Mouse (Mus musculus) natural killer cell, adult 2 months (primary cell): ENCODE data around the gene Gm20828.
"Not testable (repeated sequence)": the region's sequence is repeated elsewhere in the genome, so short reads cannot be mapped to it uniquely, and the experiment has no call there.

Experiments
- DNase-seq, 2 experiments: peaks; one replicate each; pipeline ENCODE4 v3.0.0; 2022; ENCODE audit warnings: low spot score in 2 of 2

Gene Gm20828

DNA sequence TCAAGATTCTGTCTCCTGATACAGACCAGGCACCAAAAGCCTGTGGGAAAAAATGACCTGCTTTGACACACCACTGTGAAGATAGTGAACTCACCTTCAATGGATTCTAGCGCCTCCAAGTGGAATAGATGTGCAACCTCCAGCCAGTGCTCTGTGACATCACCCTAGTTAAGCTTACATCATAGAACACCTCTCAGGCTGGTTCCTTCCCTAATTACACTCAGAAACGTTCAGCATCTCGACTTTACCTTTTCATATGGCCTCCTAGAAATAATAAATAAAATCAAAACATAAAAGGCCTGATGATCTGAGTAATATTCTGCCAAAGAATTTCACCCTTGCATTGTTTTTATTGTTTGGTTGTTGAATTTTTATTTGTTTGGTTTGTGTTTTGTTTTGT is at the start of gene Gm20828:
TSS of gene Gm20828 (minus strand) at position 101 of the 400 bp plus-strand sequence.
- not testable (repeated sequence) for DNase-seq
